Comparison of ENCODE assay signal across 11 mouse cellular contexts in the genomic region with DNA sequence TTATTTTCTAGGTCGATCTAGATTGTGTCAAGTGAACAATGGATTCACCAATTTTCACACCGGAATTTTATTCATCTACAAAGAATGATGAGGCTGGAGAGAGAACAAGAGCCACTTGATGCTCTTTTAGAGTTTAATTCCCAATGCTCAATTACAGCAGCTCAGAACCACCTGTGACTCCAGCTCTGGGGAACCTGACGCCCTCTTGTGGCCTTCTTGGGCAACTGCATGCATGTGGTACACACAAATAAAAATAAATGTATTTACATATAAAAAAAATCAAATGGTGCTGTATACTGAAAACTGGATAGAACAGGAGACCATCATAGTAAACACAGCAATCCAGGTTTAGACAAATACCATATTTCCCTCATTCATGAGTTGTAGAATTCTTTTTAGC. TPM values are rescaled to one million over a fixed set of nuclear protein-coding genes. Genes with fewer than 3 reads are reported as not detected.
DNase-seq lines count a peak whose midpoint lies in the region; ATAC-seq and TF ChIP-seq lines count a peak whose summit lies in the region.
"Had no signal": no experiment of that assay in that cellular context is flagged by ENCODE, and none has a peak within 500 bp of the region (broad histone marks: within the 10 kb centered on the region; RNA-seq: fewer than 3 reads in every experiment).

No protein-coding gene starts in this region.

- no peaks in the 10 kb centered on the region; the same call in 1 of the 2 replicates for H3K9me3 ChIP-seq in liver, embryonic 11.5 days (ENCODE audit: control insufficient read depth, low read length)
- H3K9me3 ChIP-seq in heart, embryonic 10.5 days: peaks cover 3% of the 10 kb centered on the region; the same call in 1 of the 2 replicates
- H3K9me3 ChIP-seq: forebrain, embryonic 15.5 days had no signal

- peak; percentile 80 for TF ChIP-seq CTCF in Patski (IDR thresholded peaks at IDR 0.05)

- CTCF ChIA-PET in Patski (lab: Charles Lee): interaction anchor here (1.2 to 1.8 kb wide), 3 partner anchors 14 to 54 kb away, joined by 3 to 5 read pairs (median 5); no protein-coding TSS in a partner anchor

- no peak overlapping the region for H3K9ac ChIP-seq in liver, embryonic 11.5 days (ENCODE audit: low read depth, low read length)
- H3K9ac ChIP-seq: forebrain, embryonic 15.5 days had no signal

- no peaks in the 10 kb centered on the region for H3K36me3 ChIP-seq in liver, embryonic 11.5 days (ENCODE audit: control insufficient read depth, insufficient read depth, low read length)
- no peaks in the 10 kb centered on the region for H3K36me3 ChIP-seq in heart, embryonic 10.5 days
- H3K36me3 ChIP-seq: forebrain, embryonic 15.5 days had no signal

- in situ Hi-C loops in Patski (cut with MboI; ENCODE audit: low pct_unique_long_range_greater_than_20kb): loop anchor here (5.0 to 25.0 kb wide), 2 partner anchors 57 to 343 kb away; a partner anchor contains a TSS

- no peaks in the 10 kb centered on the region for H3K4me1 ChIP-seq in liver, embryonic 11.5 days (replicated peaks; ENCODE audit: control insufficient read depth, insufficient read depth, low read length)
- H3K4me1 ChIP-seq in heart, embryonic 10.5 days: no peaks in the 10 kb centered on the region
- H3K4me1 ChIP-seq: forebrain, embryonic 15.5 days had no signal

- H3K4me2 ChIP-seq in liver, embryonic 11.5 days: no peak overlapping the region
- H3K4me2 ChIP-seq: forebrain, embryonic 15.5 days; midbrain, embryonic 11.5 days had no signal

- WGBS in liver, embryonic 11.5 days: 51% methylated on average over 3 of the region's 3 CpGs
- 54% methylated on average over 3 of the region's 3 CpGs for WGBS in heart, embryonic 10.5 days

- no peak overlapping the region for H3K4me3 ChIP-seq in liver, embryonic 11.5 days (ENCODE audit: low read depth, low read length)
- no peak overlapping the region for H3K4me3 ChIP-seq in heart, embryonic 10.5 days
- H3K4me3 ChIP-seq: forebrain, embryonic 15.5 days had no signal

- H3K27ac ChIP-seq in liver, embryonic 11.5 days (ENCODE audit: low read depth, low read length): no peak overlapping the region
- no peak overlapping the region for H3K27ac ChIP-seq in heart, embryonic 10.5 days
- H3K27ac ChIP-seq: forebrain, embryonic 15.5 days had no signal

- POLR2A ChIA-PET in Patski (lab: Charles Lee): no interaction called here

- peak; percentile 20 for DNase-seq in adrenal gland, postnatal 14 days
- DNase-seq in adrenal gland, postnatal 4 days (ENCODE audit: low spot score in 2 of 2): no peak
- DNase-seq in liver (peak; percentile 18), Patski (ENCODE audit: low read depth, low spot score) (no peak)
- no peak for DNase-seq in liver, embryonic 11.5 days (ENCODE audit: low spot score)
- no peak for DNase-seq in heart, embryonic 10.5 days (ENCODE audit: low spot score)
- DNase-seq: cerebellum, adult 8-10 months had no signal

- no peaks in the 10 kb centered on the region for H3K27me3 ChIP-seq in liver, embryonic 11.5 days (replicated peaks; ENCODE audit: control insufficient read depth, insufficient read depth, low read length)
- no peaks in the 10 kb centered on the region for H3K27me3 ChIP-seq in Patski
- no peaks in the 10 kb centered on the region for H3K27me3 ChIP-seq in heart, embryonic 10.5 days (ENCODE audit: insufficient read depth, poor library complexity, severe bottlenecking)
- H3K27me3 ChIP-seq: forebrain, embryonic 15.5 days had no signal

- ATAC-seq in liver, embryonic 11.5 days (replicated peaks; ENCODE audit: low FRiP score): no peak
- ATAC-seq in Patski: no peak
- ATAC-seq in megakaryocyte, adult 5-6 weeks (ENCODE audit: poor library complexity, severe bottlenecking): peak; percentile 64
- ATAC-seq in monocyte, adult 5-6 weeks (replicated peaks; ENCODE audit: insufficient number of reproducible peaks, low FRiP score, low TSS enrichment, poor library complexity, severe bottlenecking): no peak
- ATAC-seq: forebrain, embryonic 15.5 days had no signal

RNA-seq across cellular contexts. Expression of a gene that starts 1.5 kb away (rescaled TPM):
- total RNA-seq in adrenal gland, postnatal 14 days (2021): 2.1 and 2.5 TPM in 2 replicates
- total RNA-seq in adrenal gland, postnatal 4 days (2021): 1 to 10 TPM; 4.9 to 5.7 TPM
- polyA plus RNA-seq in liver, embryonic 11.5 days (2014; fragmentation: Nextera tagmentation; extraction: Ambion mirVana): 1.8 and 2.0 TPM in 2 replicates
- 13.0 TPM for polyA plus RNA-seq in Patski (2021)
- 3.5 TPM in 2 replicates for total RNA-seq in megakaryocyte, adult 5-6 weeks (2015)
- 3.8 and 6.7 TPM in 2 replicates for total RNA-seq in megakaryocyte, adult 5-6 weeks (2017)
- total RNA-seq in monocyte, adult 5-6 weeks (2017): 2.4 to 20.7 TPM (median 10.6 TPM) in 3 replicates
- polyA plus RNA-seq in heart, embryonic 10.5 days (2016; fragmentation: Nextera tagmentation; extraction: Ambion mirVana): 2.3 and 3.5 TPM in 2 replicates

RNA-seq across cellular contexts. Expression of a gene that starts 12.5 kb away (rescaled TPM):
- total RNA-seq in adrenal gland, postnatal 14 days (2021): 0.41 and 1.0 TPM in 2 replicates
- total RNA-seq in adrenal gland, postnatal 4 days (2021): under 1 TPM; 0.67 to 0.76 TPM
- 0.04 and 0.21 TPM in 2 replicates for polyA plus RNA-seq in liver, embryonic 11.5 days (2014; fragmentation: Nextera tagmentation; extraction: Ambion mirVana)
- not detected for polyA plus RNA-seq in Patski (2021)
- total RNA-seq in megakaryocyte, adult 5-6 weeks (2015): 0.32 TPM in 1 of 2 replicates, not detected in the other
- total RNA-seq in megakaryocyte, adult 5-6 weeks (2017): not detected in 2 replicates
- total RNA-seq in monocyte, adult 5-6 weeks (2017): not detected in 3 replicates
- 0.14 and 0.49 TPM in 2 replicates for polyA plus RNA-seq in heart, embryonic 10.5 days (2016; fragmentation: Nextera tagmentation; extraction: Ambion mirVana)
- polyA plus RNA-seq: forebrain, embryonic 15.5 days had no signal

Comparison
In these comparisons a context has a peak if more than half of its experiments do, and no peak if none do; other contexts are left out.
1. DNase-seq: peak in adrenal gland, postnatal 14 days (single experiment) and liver (single experiment); none in adrenal gland, postnatal 4 days (0 of 2), liver, embryonic 11.5 days (single experiment), Patski (single experiment) and heart, embryonic 10.5 days (single experiment).